In genomic region chr4:120673606-120674005, GRCm38 (mm10) we compare ENCODE assay signal across 20 mouse cellular contexts. TPM values are rescaled to one million over a fixed set of nuclear protein-coding genes. Genes with fewer than 3 reads are reported as not detected.
A peak's percentile ranks its signal among the peaks of the same experiment; 100 is the strongest.
DNase-seq lines count a peak whose midpoint lies in the region; ATAC-seq and TF ChIP-seq lines count a peak whose summit lies in the region.
"Had no signal": no experiment of that assay in that cellular context is flagged by ENCODE, and none has a peak within 500 bp of the region (broad histone marks: within the 10 kb centered on the region; RNA-seq: fewer than 3 reads in every experiment).

No protein-coding gene starts in this region.

- peak overlapping the region; percentile 62 for H3K9ac ChIP-seq in liver, embryonic 12.5 days
- H3K9ac ChIP-seq in liver, postnatal 0 days (replicated peaks): no peak overlapping the region
- H3K9ac ChIP-seq: hindbrain, embryonic 15.5 days; intestine, embryonic 15.5 days; midbrain, embryonic 12.5 days had no signal

- no peak for TF ChIP-seq POLR2A in cerebellum, adult 2 months (IDR thresholded peaks at IDR 0.05; ENCODE audit: borderline replicate concordance, insufficient read depth, low read length)

- 72% methylated on average over 3 of the region's 3 CpGs for WGBS in liver, embryonic 12.5 days (ENCODE audit: insufficient replicate concordance)
- 83% methylated on average over 3 of the region's 3 CpGs for WGBS in liver, postnatal 0 days (ENCODE audit: insufficient replicate concordance)
- WGBS in cerebellum, adult 2 months: 91% methylated on average over 3 of the region's 3 CpGs

- no peak for ATAC-seq in liver, embryonic 12.5 days
- no peak for ATAC-seq in liver, postnatal 0 days
- ATAC-seq: intestine, embryonic 15.5 days had no signal

- no peak for TF ChIP-seq EP300 in liver, postnatal 0 days (IDR thresholded peaks at IDR 0.05; ENCODE audit: low read depth)

- H3K4me1 ChIP-seq in liver, embryonic 12.5 days: peaks cover 95% of the 10 kb centered on the region
- peaks cover 26% of the 10 kb centered on the region for H3K4me1 ChIP-seq in liver, postnatal 0 days (ENCODE audit: insufficient read depth)
- H3K4me1 ChIP-seq in cerebellum, adult 2 months (ENCODE audit: control insufficient read depth, insufficient read depth, low read length): peaks cover 2% of the 10 kb centered on the region; the same call in 1 of the 2 replicates
- H3K4me1 ChIP-seq: hindbrain, embryonic 15.5 days; intestine, embryonic 15.5 days; midbrain, embryonic 12.5 days had no signal

- no peak for TF ChIP-seq CTCF in liver, postnatal 0 days (IDR thresholded peaks at IDR 0.05; ENCODE audit: low read depth)
- TF ChIP-seq CTCF in cerebellum, adult 2 months (IDR thresholded peaks at IDR 0.05; ENCODE audit: borderline replicate concordance, insufficient read depth, low read depth, low read length): no peak

- H3K4me2 ChIP-seq in liver, embryonic 12.5 days: no peak overlapping the region
- no peak overlapping the region for H3K4me2 ChIP-seq in liver, postnatal 0 days (ENCODE audit: low read depth, low read length)
- H3K4me2 ChIP-seq: hindbrain, embryonic 15.5 days; intestine, embryonic 15.5 days; midbrain, embryonic 12.5 days had no signal

- 0 out of 2 replicates have a peak, but pooled peaks cover 4% of the 10 kb centered on the region for H3K9me3 ChIP-seq in liver, embryonic 12.5 days (replicated peaks)
- H3K9me3 ChIP-seq in liver, postnatal 0 days (ENCODE audit: low read length): no peaks in the 10 kb centered on the region
- H3K9me3 ChIP-seq: hindbrain, embryonic 15.5 days; intestine, embryonic 15.5 days; midbrain, embryonic 12.5 days had no signal

- peaks cover 3% of the 10 kb centered on the region; the same call in 1 of the 2 replicates for H3K36me3 ChIP-seq in liver, embryonic 12.5 days
- H3K36me3 ChIP-seq in liver, postnatal 0 days (replicated peaks; ENCODE audit: insufficient read depth, low read length): no peaks in the 10 kb centered on the region
- H3K36me3 ChIP-seq: hindbrain, embryonic 15.5 days; intestine, embryonic 15.5 days; midbrain, embryonic 12.5 days had no signal

- DNase-seq in liver, postnatal 0 days: no peak
- DNase-seq in adrenal gland, adult 2 months: peak; percentile 86
- peak; percentile 75 for DNase-seq in adrenal gland, postnatal 25 days
- DNase-seq in cerebellum, adult 2 months: no peak
- DNase-seq in layer of hippocampus, adult 9-10 months (ENCODE audit: low spot score): no peak
- DNase-seq in spleen, adult 12 weeks (ENCODE audit: low spot score): no peak
- DNase-seq: cerebellum, adult 9-11 months; gastrocnemius, postnatal 36 days; kidney, adult 9 months; kidney, postnatal 14 days; lung, adult 18-20 months; lung, postnatal 10 days; right cerebral cortex, postnatal 25 days; thymus, postnatal 14 days had no signal

- no peak overlapping the region for H3K4me3 ChIP-seq in liver, embryonic 12.5 days
- H3K4me3 ChIP-seq in liver, postnatal 0 days (ENCODE audit: low read depth, low read length): no peak overlapping the region
- H3K4me3 ChIP-seq in cerebellum, adult 2 months (replicated peaks; ENCODE audit: insufficient read depth, low read depth, low read length): no peak overlapping the region
- H3K4me3 ChIP-seq: hindbrain, embryonic 15.5 days; intestine, embryonic 15.5 days; midbrain, embryonic 12.5 days had no signal

- no peaks in the 10 kb centered on the region for H3K27me3 ChIP-seq in liver, embryonic 12.5 days (replicated peaks)
- no peaks in the 10 kb centered on the region for H3K27me3 ChIP-seq in liver, postnatal 0 days (ENCODE audit: insufficient read depth, low read length)
- no peaks in the 10 kb centered on the region for H3K27me3 ChIP-seq in cerebellum, adult 2 months (ENCODE audit: control insufficient read depth, insufficient read depth, low read length)

- H3K27ac ChIP-seq in liver, embryonic 12.5 days: peak overlapping the region; percentile 96
- no peak overlapping the region for H3K27ac ChIP-seq in liver, postnatal 0 days (ENCODE audit: low read depth)
- H3K27ac ChIP-seq in cerebellum, adult 2 months (ENCODE audit: insufficient read depth, low read length): no peak overlapping the region
- H3K27ac ChIP-seq: hindbrain, embryonic 15.5 days; intestine, embryonic 15.5 days; midbrain, embryonic 12.5 days had no signal

RNA-seq across cellular contexts. Expression of gene Cited4, which starts 7.2 kb away (rescaled TPM):
- 286 and 295 TPM in 2 replicates for polyA plus RNA-seq in liver, embryonic 12.5 days (2016; fragmentation: Nextera tagmentation; extraction: Ambion mirVana)
- polyA plus RNA-seq in liver, postnatal 0 days (2015; fragmentation: Nextera tagmentation; extraction: Ambion mirVana): 21.2 and 22.9 TPM in 2 replicates
- total RNA-seq in adrenal gland, adult 2 months (2021): 10 to 100 TPM; 11.3 to 18.3 TPM
- polyA plus RNA-seq in adrenal gland, adult 2 months (2012; rRNA removed): 85.9 and 124 TPM in 2 replicates
- total RNA-seq in adrenal gland, postnatal 25 days (2021): 61.7 and 80.0 TPM in 2 replicates
- polyA plus RNA-seq in cerebellum, adult 2 months (2012; rRNA removed): 9.3 and 12.5 TPM in 2 replicates
- total RNA-seq: neutrophil, adult 5-6 weeks had no signal
- polyA plus RNA-seq: C2C12 had no signal

Comparison
In these comparisons a context has a peak if more than half of its experiments do, and no peak if none do; other contexts are left out.
1. DNase-seq: peak in adrenal gland, adult 2 months (single experiment) and adrenal gland, postnatal 25 days (single experiment); none in liver, postnatal 0 days (single experiment), cerebellum, adult 2 months (0 of 2), layer of hippocampus, adult 9-10 months (single experiment) and spleen, adult 12 weeks (single experiment).